Mouse (Mus musculus) fat pad, adult 2 months (tissue): ENCODE data around the gene Gdap1l1.
"Not testable (repeated sequence)": the region's sequence is repeated elsewhere in the genome, so short reads cannot be mapped to it uniquely, and the experiment has no call there.

Experiments used
- DNase-seq: peaks from one replicate; pipeline ENCODE4 v3.0.0-alpha.2; 2011; ENCODE audit warnings: low read depth, low spot score; ENCODE audit errors: extremely low read depth

Gdap1l1 gene

GRCm38 (mm10) chr2:163422895-163423660, 15.2 kb upstream of the Gdap1l1 start:
- no peak for DNase-seq

GRCm38 (mm10) chr2:163424597-163424996, 13.7 kb upstream of the Gdap1l1 start, which contains the start of gene Oser1:
Gene Oser1 (minus strand): TSS chr2:163424697.
- DNase-seq: no peak

GRCm38 (mm10) chr2:163428346-163429011, 9.8 kb upstream of the Gdap1l1 start:
- DNase-seq: no peak

GRCm38 (mm10) chr2:163431289-163431688, 7.0 kb upstream of the Gdap1l1 start:
- no peak for DNase-seq

GRCm38 (mm10) chr2:163433971-163434370, 4.3 kb upstream of the Gdap1l1 start:
- DNase-seq: no peak

- no peak for DNase-seq
Measured at GRCm38 (mm10) chr2:163437800-163438199, 476 bp upstream of the Gdap1l1 start.

- no peak for DNase-seq
Measured at GRCm38 (mm10) chr2:163438619-163439451, 559 bp downstream of the Gdap1l1 start.

GRCm38 (mm10) chr2:163439488-163439887, 1.2 kb downstream of the Gdap1l1 start:
- DNase-seq: no peak

GRCm38 (mm10) chr2:163443543-163443942, 5.3 kb downstream of the Gdap1l1 start:
- DNase-seq: no peak

GRCm38 (mm10) chr2:163444017-163444416, 5.7 kb downstream of the Gdap1l1 start:
- DNase-seq: no peak

- DNase-seq: no peak
Measured at GRCm38 (mm10) chr2:163447375-163447774, 9.1 kb downstream of the Gdap1l1 start.

GRCm38 (mm10) chr2:163449276-163449675, 11.0 kb downstream of the Gdap1l1 start:
- no peak for DNase-seq

- no peak for DNase-seq
Measured at GRCm38 (mm10) chr2:163450668-163451295, 12.5 kb downstream of the Gdap1l1 start.

- DNase-seq: no peak
Measured at GRCm38 (mm10) chr2:163452738-163453137, 14.5 kb downstream of the Gdap1l1 start.

GRCm38 (mm10) chr2:163453378-163453777, 15.1 kb downstream of the Gdap1l1 start:
- DNase-seq: no peak

- DNase-seq: no peak
Measured at GRCm38 (mm10) chr2:163458539-163459265, 20.4 kb downstream of the Gdap1l1 start.

- no peak for DNase-seq
Measured at GRCm38 (mm10) chr2:163459380-163459779, 21.1 kb downstream of the Gdap1l1 start.

GRCm38 (mm10) chr2:163460622-163461021, 22.3 kb downstream of the Gdap1l1 start:
- no peak for DNase-seq

- not testable (repeated sequence) for DNase-seq
Measured at GRCm38 (mm10) chr2:163461307-163461706, 23.0 kb downstream of the Gdap1l1 start.

- no peak for DNase-seq
Measured at GRCm38 (mm10) chr2:163462386-163462785, 24.1 kb downstream of the Gdap1l1 start.
